Mouse (Mus musculus) cerebellum, adult 18-20 months (tissue): ENCODE results near the gene Hist2h2ab.
"Not testable (repeated sequence)": the region's sequence is repeated elsewhere in the genome, so short reads cannot be mapped to it uniquely, and the experiment has no call there.

Experiments
- DNase-seq, 2 experiments: peaks; one replicate each; pipeline ENCODE4 v3.0.0; 2021

The Hist2h2ab gene

DNA sequence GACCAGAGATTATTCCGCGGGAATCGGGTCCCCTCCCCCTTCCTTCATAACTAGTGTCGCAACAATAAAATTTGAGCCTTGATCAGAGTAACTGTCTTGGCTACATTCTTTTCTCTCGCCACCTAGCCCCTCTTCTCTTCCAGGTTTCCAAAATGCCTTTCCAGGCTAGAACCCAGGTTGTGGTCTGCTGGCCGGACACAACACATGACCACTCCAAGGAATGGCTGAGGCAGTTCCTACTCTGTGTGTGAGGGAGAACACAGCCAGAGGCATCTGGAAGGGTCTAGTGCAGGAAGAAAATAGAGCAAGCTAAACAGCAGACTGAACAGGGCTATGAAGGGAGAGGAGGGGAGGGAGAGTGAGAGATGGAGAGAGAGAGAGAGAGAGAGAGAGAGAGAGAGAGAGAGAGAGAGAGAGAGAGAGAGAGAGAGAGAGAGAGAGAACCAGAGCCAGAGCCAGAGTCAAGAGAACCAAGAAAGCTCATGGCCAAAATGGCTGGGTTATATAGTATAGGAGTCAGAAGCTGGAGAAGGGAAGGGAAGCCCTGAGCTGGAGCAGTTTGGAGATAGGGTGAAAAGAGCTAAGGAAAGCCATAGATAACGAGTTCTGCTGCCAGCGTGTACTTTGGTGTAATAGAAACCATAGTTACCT, 20.9 kb upstream of the Hist2h2ab start:
- DNase-seq: not testable (repeated sequence)

DNA sequence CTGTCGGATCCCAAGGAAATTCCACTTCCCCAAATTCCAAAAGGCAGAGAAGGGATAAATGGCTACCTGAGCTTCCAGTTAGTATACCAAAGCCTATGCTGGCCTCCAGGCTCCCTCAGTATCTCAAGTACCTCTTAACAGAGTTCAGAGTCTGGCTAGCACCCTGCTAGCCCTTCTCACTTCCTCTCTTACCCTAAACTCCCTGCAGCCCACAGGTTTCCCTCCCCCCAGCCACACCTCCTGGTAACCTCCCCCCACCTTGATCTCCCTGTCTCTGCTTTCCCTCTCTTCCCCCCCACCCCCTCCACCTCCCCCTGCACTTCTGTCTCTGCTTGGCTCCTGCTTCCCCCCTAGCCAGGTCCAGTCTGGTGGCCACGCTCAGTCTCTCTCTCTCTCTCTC, 19.9 kb upstream of the Hist2h2ab start:
- DNase-seq: no peak

DNA sequence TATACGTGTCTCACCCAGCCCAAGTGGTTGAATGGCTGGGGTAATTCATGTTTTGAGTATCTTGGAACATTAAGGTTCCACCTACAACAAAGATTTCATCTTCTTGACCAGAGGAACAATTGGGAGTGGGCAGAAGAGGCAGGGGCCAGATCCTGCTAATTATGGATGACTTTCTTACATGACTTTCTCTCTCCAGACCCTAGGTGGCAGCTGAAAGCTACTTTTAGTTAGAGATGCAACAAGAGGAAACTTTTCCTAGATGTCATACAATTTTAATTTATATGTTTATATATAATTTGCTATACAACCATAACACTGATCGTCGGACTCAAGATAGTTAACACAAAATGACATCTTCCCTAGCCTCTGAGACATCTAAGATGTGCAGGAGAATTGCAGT, 11.8 kb upstream of the Hist2h2ab start:
- no peak for DNase-seq

DNA sequence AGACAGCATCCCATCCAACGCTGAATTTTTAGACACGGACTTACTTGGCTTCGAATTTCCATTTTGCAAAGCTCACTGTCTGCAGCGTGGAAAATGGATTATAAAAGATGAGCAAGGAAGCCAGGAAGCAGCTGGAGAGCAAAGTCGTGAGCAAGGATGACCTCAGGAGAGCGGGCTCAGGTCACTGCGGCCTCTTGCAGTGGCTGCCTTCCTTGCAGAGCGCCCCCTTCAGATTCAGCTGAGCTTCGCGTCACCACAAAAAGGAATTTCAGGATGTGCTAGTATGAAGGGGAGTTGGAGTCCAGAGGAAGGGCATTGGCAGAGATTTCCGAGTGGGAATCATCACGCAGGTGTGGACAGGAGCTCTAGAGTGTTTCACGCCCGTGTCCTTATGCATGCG, 10.4 kb upstream of the Hist2h2ab start:
- DNase-seq: no peak

DNA sequence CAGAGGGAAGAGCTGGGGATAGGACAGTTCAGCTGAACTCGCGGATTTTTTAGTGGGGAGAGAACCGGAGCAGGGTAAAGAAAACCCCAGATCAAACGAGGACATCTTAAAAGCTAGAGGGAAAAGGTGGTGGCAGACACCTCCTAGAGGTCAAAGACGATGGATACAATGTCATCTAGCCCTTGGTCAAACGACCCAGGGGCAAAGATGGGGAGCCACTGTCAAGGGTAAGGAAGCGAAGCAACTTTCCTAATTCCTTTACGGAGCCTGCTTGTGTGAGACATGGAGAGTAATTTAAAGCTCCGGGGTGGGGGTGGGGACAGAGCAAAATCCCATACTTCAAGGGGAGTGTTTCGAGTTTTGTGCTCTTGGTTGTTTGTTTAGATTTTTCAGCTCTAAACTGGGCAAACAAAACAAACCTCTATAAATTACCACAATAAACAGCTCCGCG, 449 bp upstream of the Hist2h2ab start:
- peak; percentile 36 to 52 for DNase-seq

DNA sequence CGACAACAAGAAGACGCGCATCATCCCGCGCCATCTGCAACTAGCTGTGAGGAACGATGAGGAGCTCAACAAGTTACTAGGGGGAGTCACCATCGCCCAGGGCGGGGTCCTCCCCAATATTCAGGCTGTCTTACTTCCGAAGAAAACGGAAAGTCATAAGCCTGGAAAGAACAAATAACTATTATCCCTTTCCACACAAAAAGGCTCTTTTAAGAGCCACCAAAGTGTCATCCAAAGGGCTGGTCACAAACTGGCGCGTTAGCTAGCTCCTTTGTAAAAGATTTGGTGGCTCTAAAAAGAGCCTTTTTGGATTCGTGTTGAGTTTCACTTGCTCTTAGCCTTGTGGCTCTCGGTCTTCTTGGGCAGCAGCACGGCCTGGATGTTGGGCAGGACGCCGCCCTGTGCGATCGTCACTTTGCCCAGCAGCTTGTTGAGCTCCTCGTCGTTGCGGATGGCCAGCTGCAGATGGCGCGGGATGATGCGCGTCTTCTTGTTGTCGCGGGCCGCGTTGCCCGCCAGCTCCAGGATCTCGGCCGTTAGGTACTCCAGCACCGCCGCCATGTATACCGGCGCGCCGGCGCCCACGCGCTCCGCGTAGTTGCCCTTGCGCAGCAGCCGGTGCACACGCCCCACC, 583 bp downstream of the Hist2h2ab start:
- not testable (repeated sequence) for DNase-seq

DNA sequence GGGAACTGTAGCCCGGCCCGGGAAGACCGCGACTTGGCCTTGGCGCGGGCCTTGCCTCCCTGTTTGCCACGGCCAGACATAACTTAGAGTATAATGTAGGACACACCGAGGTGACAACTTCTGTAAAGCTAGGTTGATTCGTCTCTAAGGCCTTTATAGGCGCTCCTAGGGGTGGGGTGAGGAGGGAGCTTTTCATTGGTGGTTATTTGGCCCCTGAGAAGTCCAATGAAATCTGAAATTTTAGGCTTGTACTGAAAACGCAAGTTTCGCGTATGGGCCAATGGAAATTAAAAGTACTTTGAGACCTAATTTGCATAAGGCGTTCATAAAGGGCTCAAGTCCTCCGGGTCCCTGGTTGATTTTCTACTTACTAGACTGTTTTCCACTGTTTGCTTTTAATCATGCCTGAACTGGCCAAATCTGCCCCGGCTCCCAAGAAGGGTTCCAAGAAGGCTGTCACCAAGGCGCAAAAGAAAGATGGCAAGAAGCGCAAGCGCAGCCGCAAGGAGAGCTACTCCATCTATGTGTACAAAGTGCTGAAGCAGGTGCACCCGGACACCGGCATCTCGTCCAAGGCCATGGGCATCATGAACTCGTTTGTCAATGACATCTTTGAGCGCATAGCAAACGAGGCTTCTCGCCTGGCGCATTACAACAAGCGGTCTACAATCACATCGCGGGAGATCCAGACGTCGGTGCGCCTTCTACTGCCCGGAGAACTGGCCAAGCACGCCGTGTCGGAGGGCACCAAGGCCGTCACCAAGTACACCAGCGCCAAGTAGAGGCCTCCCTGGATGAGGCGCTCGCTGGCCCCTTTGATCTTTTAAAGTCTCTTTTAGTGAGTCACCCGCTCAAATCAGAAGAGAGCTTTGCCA, 1.3 kb downstream of the Hist2h2ab start, which contains the start of the genes Hist2h2ac and Hist2h2be:
Gene Hist2h2ac, minus strand, starts transcription at position 116 of the 875 bp plus-strand sequence.
Gene Hist2h2be, plus strand, starts transcription at position 355 of the 875 bp plus-strand sequence.
- peak; percentile 86 to 88 for DNase-seq

DNA sequence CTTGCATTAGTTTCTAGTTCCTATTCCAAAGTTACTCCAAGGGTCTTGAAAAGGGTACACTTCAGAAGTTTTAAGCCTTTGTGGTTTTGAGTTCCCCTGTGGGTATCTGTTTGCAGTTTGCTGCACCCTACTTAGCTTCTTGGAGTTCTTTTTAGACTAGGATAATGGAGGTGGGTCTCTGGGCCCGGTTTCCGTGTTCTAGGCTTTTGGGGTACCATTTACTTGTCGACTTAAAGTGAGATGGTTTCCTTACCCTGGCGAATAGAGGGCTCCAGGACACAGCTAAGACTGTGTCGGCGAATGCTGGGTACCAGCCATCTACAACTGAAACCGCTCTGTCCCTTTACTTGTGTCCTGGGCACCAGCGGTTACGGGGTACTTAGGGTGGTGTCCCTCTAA, 2.0 kb downstream of the Hist2h2ab start:
- DNase-seq: peak in 1 of 2 experiments; percentile 39

DNA sequence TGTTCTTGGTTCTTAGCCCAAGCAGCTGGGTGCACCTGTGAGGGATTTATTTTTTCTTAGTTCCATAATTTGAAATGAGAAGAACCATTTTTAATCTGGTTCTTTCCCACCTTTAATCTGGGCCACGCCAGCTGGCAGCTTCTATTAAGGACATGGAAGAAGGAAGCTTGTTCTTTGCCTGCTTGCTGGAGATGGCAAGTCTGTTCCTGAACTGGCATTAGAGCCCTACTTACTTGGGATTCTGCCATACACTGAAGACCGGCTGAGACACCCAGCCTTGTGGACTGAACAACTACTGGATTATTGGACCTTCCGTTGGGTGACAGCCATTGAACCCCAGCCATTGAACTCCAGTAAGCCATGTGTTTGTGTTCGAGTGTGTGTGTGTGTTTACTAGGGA, 3.1 kb downstream of the Hist2h2ab start:
- peak in 1 of 2 experiments; percentile 23 for DNase-seq

DNA sequence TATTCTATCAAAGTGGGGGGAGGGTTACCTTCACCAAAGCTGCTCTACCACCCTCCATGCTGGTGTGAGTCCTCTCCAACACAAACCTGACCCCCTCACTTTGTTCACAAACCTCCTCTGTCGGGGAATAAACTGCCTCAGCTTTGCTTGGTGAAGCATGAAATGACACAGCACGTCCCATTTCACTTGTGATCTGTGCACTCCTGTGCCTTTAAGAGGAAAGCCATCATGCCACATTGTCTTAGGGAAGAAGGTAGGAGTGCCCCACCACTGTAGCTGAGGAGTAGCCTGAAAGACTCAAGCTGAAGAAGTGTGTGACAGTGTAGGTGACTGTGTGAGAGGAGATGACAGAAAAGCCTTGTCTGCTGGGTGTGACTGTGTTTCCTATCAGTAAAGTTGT, 5.8 kb downstream of the Hist2h2ab start:
- DNase-seq: no peak

DNA sequence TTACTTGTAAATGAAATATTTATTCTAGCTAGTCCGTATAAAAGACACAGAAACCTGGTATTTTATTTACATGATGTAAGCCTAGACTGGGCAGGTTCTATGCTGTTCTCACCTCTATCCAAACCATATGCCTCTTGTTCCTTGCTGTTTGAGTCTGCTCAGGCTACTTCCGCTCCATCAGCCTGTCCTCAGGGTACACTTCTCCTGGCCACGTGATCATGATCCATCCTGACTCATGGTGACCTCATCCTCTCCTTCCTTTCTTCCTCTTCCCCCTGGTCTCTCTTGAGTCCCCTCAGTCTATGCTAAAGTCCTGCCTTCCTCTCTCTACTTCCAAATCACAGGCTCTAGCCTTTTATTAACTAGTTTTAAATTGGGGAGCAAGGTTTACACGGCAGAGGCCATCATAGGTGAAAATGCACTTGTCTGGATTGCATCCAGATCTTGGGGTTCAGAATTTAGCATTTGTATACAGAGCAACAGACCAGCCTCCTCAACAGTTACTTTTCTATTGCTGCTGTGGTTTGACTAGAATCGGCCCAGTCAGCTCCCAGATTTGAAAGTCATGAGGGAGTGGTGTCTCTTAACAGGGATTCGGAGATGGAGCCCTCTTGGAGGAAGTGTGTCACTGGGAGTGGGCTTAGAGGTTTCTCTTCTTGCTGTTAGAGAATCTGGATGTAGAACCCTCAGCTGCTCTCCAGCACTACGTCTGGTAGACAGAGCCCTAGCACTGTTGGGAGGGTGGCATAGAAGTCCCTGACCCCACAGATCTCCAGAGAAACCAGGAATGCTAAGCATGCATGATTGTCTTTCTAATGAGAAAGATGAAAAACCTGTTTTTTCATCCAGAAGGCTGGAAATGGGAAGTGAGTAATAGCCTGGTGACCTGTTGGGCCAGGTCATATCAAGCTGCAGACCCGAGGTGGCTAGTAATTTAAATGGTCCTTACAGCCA, 7.3 kb downstream of the Hist2h2ab start:
- DNase-seq: no peak

DNA sequence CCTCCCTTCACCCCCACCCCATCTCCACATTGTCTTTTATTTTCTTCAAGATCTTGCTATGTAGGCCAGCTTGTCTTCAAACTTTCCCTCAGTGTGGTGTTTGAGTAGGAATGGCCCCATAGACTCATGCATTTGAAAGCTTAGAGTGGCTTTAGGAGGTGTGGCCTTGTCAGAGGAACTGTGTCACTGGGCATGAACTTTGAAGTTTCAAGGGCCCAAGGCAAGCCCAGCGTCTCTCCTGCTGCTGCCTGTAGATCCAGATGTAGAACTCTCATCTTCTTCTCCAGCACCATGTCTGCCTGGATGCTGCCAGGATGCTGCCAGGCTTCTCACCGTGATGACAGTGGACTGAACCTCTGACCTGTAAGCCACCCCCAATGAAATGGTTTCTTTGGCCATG, 9.2 kb downstream of the Hist2h2ab start:
- no peak for DNase-seq

DNA sequence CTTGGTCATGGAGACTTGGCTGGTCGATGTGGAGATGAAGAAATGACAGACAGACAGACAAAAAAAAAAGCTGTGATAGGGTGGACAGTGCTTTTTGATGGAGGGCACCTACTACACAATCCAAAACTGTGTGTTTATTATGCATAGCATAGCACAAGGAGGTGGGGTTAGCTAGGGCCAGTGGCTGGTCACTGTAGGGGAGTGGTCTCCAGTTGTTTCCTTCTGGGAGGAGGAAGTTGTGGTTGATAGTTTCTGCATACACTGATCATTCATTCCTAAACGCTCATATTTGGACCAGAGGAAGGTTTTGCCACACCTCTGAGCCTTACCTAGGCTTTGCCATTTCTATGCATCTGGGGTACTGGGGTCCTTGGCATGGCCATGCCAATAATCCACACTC, 10.7 kb downstream of the Hist2h2ab start:
- no peak for DNase-seq

DNA sequence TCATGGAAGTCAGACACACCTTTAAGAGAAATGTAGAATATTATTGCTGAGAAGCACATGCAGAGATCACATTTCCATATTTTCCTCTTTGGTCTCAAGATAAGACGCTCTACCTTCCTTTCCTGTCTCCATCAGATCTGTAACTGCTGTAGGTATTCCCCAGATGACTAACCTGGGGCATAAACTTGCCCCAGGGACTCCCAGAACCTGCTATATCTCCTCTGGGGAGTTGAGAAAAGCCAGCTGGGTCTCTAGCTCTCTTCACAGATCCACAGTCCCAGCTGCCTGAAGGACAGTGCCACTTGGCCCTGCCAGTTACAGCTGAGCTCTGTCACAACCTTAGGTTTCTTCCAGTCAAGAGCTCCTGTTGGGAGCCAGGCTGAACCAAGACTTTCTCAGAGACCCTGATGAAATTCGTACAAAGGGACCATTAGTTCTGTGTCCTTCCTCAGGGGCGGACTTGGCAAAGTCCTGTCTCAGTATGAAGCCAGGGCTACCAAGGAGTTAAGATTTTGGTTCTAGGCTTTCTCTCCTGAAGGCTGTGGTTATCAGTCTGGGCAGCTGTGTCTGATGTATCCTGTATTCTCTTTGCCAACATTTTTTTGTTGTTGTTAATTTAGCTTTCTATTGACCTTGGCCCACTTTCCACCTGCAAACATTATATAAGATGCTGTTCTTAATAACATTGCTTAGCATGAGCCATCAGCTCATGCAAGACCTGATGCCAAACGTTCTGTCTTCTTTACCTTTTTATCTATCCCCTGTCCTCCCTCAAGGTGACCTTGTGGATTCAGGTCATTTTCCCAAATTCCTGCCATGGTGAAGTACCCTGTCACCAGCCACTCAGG, 11.5 kb downstream of the Hist2h2ab start:
- DNase-seq: no peak

DNA sequence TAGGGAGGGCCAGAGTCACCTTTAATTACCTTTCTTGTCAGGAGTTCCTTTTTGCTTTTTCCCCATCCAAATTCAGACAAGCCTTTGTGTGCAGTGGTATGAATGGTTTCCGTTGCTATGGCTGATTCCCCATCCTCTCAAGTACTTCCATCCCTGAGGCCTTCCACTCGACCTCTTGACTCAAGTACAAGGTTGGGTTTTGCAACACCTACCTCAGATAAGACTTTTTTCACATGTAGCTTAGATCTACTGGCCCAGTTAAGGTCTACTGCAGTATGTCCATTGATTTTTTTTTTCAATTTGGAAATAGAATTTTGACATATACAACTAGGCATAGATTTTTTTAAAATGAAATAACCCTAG, 12.1 kb downstream of the Hist2h2ab start:
- no peak for DNase-seq

DNA sequence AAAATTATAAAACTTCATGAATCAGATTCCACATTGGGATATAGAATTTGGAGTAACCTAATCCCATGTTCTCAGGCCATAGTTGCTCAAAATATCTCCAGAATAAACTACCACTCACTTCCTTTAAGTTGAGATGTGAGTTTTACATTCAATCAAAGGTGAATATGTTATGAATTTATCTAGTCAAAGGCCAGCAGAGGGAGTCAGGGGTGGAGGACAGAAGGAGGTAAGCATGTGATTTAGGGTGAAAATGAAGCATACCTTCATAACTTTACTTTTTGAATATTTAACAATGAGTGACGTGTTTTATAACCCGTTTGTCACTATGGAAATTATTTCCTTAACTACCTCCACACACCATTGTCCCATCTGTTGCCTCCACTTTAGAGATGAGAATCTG, 15.2 kb downstream of the Hist2h2ab start:
- no peak for DNase-seq

DNA sequence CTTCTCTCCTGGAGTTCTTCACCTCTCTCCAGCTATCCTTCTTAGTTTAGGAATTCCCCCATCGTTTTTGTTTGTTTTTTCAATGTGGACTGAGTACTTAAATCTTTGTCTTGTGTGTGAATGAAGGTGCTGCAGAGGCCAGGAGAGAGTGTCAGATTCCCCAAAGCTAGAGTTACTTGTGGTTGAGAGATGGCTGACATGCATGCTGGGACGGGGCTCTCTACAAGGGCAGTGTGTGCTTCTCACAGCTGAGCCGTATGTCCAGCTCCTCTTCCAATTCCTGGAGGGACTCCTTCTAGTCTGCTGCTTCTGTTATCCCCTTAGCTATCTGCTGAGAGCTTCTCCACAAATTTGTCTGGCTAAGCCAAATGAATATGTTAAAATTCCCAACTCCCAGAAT, 16.2 kb downstream of the Hist2h2ab start:
- DNase-seq: no peak

DNA sequence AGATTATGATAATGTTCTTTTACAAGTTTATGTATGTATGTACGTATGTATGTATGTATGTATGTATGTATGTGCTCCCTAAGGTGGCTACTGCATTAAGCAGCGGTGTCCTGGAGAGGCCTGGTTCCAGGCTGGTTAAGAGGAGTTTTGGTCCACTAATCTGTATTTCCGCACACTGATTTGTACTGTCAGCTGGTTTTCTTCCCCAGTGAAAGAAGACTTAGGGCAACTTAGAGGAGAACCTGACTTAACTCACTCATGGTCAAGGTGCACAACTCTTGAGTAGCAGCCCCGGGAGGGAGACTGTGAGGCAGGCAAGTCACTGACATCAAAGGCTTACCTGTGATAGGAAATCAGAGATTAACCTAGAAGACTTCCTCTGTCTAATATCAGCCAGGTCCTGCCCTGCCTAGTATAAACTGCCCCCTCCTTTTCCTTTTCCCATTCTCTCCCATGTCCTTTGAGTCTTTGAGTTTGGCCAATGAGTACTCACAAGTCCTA, 17.2 kb downstream of the Hist2h2ab start:
- no peak for DNase-seq

DNA sequence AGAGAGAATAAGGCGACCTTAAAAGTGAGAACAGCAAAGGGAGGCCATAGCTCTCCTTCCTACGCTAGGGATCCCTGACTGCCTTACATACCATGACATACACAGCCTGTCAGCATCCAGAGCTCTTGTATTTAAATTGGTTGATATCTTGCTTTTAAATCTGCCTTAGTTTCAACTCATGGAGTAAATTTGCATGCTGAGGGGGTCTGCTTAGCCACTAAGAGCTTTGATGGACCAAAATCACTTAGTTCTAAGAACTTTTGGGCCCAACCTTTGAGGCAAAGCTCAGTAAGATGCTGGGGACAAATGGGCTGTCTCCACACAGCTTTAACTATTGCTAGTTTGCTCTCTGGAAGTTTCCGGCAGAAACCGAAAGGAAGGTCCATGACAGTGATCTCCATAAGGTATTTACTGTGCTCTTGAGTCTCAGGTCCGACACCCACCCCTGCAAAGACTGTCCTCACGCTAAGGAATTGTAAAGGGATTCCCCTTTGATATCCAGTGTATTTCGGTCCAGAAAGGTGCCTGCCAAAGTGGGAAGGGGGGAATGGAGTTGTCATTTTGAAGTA, 17.8 kb downstream of the Hist2h2ab start:
- DNase-seq: no peak

DNA sequence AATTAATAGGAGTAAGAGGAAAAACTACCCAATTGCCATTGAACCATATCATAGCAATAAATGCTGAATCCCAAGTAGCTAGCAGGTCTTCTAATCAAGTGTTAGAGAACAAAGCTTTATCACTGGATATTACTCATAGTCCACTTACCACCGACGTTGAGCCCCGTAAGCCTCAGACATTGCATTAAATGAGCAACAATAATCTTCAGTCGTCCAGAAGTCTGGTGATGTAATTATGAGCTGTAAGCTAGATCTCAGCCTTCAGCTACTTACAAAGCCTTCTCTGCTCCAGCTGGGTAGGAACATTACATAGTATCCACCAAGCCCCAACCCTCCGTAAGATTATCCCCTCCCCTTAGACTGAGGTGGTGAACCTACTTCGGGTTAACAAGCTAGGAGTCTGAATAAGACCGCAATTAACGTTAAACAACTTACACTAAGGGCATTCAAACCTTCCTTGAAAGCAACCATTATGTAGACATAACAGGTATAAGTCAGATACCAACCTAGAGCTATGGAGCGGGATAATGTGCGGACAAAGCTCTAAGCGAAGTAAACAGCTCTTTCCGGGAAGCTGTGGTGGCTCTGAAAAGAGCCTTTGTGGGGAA, 18.3 kb downstream of the Hist2h2ab start:
- no peak for DNase-seq
